Comparison of ENCODE assay signal across 9 mouse cellular contexts in the genomic region with DNA sequence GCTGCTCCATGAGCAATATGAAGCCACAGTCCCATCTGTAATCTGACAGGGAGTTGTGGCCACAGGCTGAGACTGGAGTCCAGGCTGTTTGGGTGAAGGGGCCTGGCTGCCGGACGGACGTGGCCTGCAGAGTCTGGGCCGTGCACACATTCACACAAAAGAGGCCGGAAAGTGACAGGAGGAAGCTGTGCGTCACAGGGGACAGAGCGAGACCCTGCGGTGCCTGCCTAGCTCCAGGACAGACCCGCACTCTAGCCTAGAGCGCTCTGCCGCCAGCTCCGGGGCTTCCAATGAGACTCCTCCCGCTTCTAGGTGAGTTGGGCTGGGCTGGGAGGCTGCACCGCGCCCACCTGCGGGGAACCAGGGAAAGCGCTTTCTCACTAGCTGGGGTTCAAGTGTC. TPM values are rescaled to one million over a fixed set of nuclear protein-coding genes. Genes with fewer than 3 reads are reported as not detected.
A peak's percentile ranks its signal among the peaks of the same experiment; 100 is the strongest.
DNase-seq lines count a peak whose midpoint lies in the region; ATAC-seq and TF ChIP-seq lines count a peak whose summit lies in the region.
"Had no signal": no experiment of that assay in that cellular context is flagged by ENCODE, and none has a peak within 500 bp of the region (broad histone marks: within the 10 kb centered on the region; RNA-seq: fewer than 3 reads in every experiment).

A gene (plus strand): TSS at position 195 of the 400 bp plus-strand sequence.

- 0 out of 2 replicates have a peak, but pooled peaks have one; percentile 5 for TF ChIP-seq CTCF in kidney, postnatal 0 days (IDR thresholded peaks at IDR 0.05; ENCODE audit: low read depth)

- H3K9me3 ChIP-seq in forebrain, embryonic 10.5 days = no peaks in the 10 kb centered on the region
- H3K9me3 ChIP-seq in heart, embryonic 15.5 days (replicated peaks) = no peaks in the 10 kb centered on the region
- H3K9me3 ChIP-seq in kidney, postnatal 0 days (replicated peaks; ENCODE audit: low read length) = no peaks in the 10 kb centered on the region
- H3K9me3 ChIP-seq in liver, embryonic 16.5 days (replicated peaks; ENCODE audit: control insufficient read depth, low read length) = no peaks in the 10 kb centered on the region
- H3K9me3 ChIP-seq in neural tube, embryonic 12.5 days = no peaks in the 10 kb centered on the region

- DNase-seq in frontal cortex, adult 2 months (ENCODE audit: extremely low spot score in 1 of 2, low spot score in 1 of 2) = no peak
- DNase-seq in frontal cortex, postnatal 10 days (ENCODE audit: low spot score in 2 of 2) = no peak
- peak; percentile 33 for DNase-seq in forebrain, embryonic 10.5 days (ENCODE audit: extremely low spot score, low spot score)
- peak; percentile 63 for DNase-seq in kidney, postnatal 0 days (ENCODE audit: low spot score)
- no peak for DNase-seq in c-Kit-positive CD71-positive TER-119-positive erythroid progenitor cells, embryonic 14.5 days (ENCODE audit: low spot score)

- H3K27ac ChIP-seq in forebrain, embryonic 10.5 days = peak within 1 kb of the TSS; percentile 72
- H3K27ac ChIP-seq in heart, embryonic 15.5 days = peak within 1 kb of the TSS; percentile 68
- H3K27ac ChIP-seq in kidney, postnatal 0 days = peak within 1 kb of the TSS; percentile 62
- H3K27ac ChIP-seq in liver, embryonic 16.5 days (ENCODE audit: low read length) = no peak within 1 kb of the TSS
- no peak within 1 kb of the TSS for H3K27ac ChIP-seq in neural tube, embryonic 12.5 days

- no peaks in the 10 kb centered on the region for H3K36me3 ChIP-seq in forebrain, embryonic 10.5 days (replicated peaks)
- H3K36me3 ChIP-seq in heart, embryonic 15.5 days = no peaks in the 10 kb centered on the region
- H3K36me3 ChIP-seq in kidney, postnatal 0 days (ENCODE audit: insufficient read depth, low read length) = no peaks in the 10 kb centered on the region
- H3K36me3 ChIP-seq in liver, embryonic 16.5 days (ENCODE audit: control insufficient read depth, insufficient read depth) = no peaks in the 10 kb centered on the region
- no peaks in the 10 kb centered on the region for H3K36me3 ChIP-seq in neural tube, embryonic 12.5 days

- H3K9ac ChIP-seq in heart, embryonic 15.5 days = peak within 1 kb of the TSS; percentile 50
- H3K9ac ChIP-seq in kidney, postnatal 0 days (ENCODE audit: low read depth, low read length) = peak within 1 kb of the TSS; percentile 50; the same call in 1 of the 2 replicates
- no peak within 1 kb of the TSS for H3K9ac ChIP-seq in liver, embryonic 16.5 days (ENCODE audit: low read depth, low read length)
- no peak within 1 kb of the TSS for H3K9ac ChIP-seq in neural tube, embryonic 12.5 days

- no peaks in the 10 kb centered on the region for H3K27me3 ChIP-seq in forebrain, embryonic 10.5 days (ENCODE audit: poor library complexity, severe bottlenecking)
- H3K27me3 ChIP-seq in heart, embryonic 15.5 days = no peaks in the 10 kb centered on the region; the same call in 1 of the 2 replicates
- no peaks in the 10 kb centered on the region for H3K27me3 ChIP-seq in kidney, postnatal 0 days (ENCODE audit: insufficient read depth, low read length)
- no peaks in the 10 kb centered on the region for H3K27me3 ChIP-seq in liver, embryonic 16.5 days (ENCODE audit: control insufficient read depth, insufficient read depth, low read depth, low read length)
- no peaks in the 10 kb centered on the region for H3K27me3 ChIP-seq in neural tube, embryonic 12.5 days (replicated peaks)

- H3K4me2 ChIP-seq in heart, embryonic 15.5 days = peak within 1 kb of the TSS; percentile 69
- H3K4me2 ChIP-seq in kidney, postnatal 0 days (ENCODE audit: low read length) = peak within 1 kb of the TSS; percentile 64
- H3K4me2 ChIP-seq in liver, embryonic 16.5 days (ENCODE audit: low read depth, low read length) = no peak within 1 kb of the TSS; the same call in 1 of the 2 replicates
- H3K4me2 ChIP-seq in neural tube, embryonic 12.5 days (replicated peaks) = peak within 1 kb of the TSS; percentile 54

- peak within 1 kb of the TSS; percentile 47 for H3K4me3 ChIP-seq in forebrain, embryonic 10.5 days
- peak within 1 kb of the TSS; percentile 49 for H3K4me3 ChIP-seq in heart, embryonic 15.5 days
- peak within 1 kb of the TSS; percentile 39 for H3K4me3 ChIP-seq in kidney, postnatal 0 days (replicated peaks; ENCODE audit: low read depth, low read length)
- H3K4me3 ChIP-seq in liver, embryonic 16.5 days (ENCODE audit: low read depth, low read length) = peak within 1 kb of the TSS; percentile 33; the same call in 1 of the 2 replicates
- H3K4me3 ChIP-seq in neural tube, embryonic 12.5 days = peak within 1 kb of the TSS; percentile 18

- ATAC-seq in heart, embryonic 15.5 days (replicated peaks; ENCODE audit: insufficient number of reproducible peaks, insufficient read depth, low FRiP score, low read depth) = peak; percentile 91
- ATAC-seq in kidney, postnatal 0 days (replicated peaks; ENCODE audit: low FRiP score, low read depth) = peak; percentile 79
- ATAC-seq in liver, embryonic 16.5 days (ENCODE audit: low read depth) = peak; percentile 70
- ATAC-seq in neural tube, embryonic 12.5 days (ENCODE audit: low FRiP score, low read depth) = peak; percentile 66

- peaks cover 10% of the 10 kb centered on the region for H3K4me1 ChIP-seq in forebrain, embryonic 10.5 days
- H3K4me1 ChIP-seq in heart, embryonic 15.5 days (replicated peaks) = peaks cover 12% of the 10 kb centered on the region; the same call in 1 of the 2 replicates
- H3K4me1 ChIP-seq in kidney, postnatal 0 days (replicated peaks; ENCODE audit: insufficient read depth, low read length) = 0 out of 2 replicates have a peak, but pooled peaks cover 5% of the 10 kb centered on the region
- no peaks in the 10 kb centered on the region for H3K4me1 ChIP-seq in liver, embryonic 16.5 days (ENCODE audit: control insufficient read depth, low read depth, low read length)
- H3K4me1 ChIP-seq in neural tube, embryonic 12.5 days = peaks cover 7% of the 10 kb centered on the region

- WGBS in forebrain, embryonic 10.5 days = 4% methylated on average over 17 of the region's 17 CpGs
- 3% methylated on average over 17 of the region's 17 CpGs for WGBS in heart, embryonic 15.5 days
- 2% methylated on average over 17 of the region's 17 CpGs for WGBS in kidney, postnatal 0 days
- WGBS in liver, embryonic 16.5 days (ENCODE audit: insufficient replicate concordance) = under 1% methylated on average over 17 of the region's 17 CpGs
- WGBS in neural tube, embryonic 12.5 days = 5% methylated on average over 17 of the region's 17 CpGs

RNA-seq across cellular contexts. Expression of the gene that starts here (rescaled TPM):
- 21.2 and 22.2 TPM in 2 replicates for polyA plus RNA-seq in frontal cortex, adult 2 months (2012; rRNA removed)
- polyA plus RNA-seq in forebrain, embryonic 10.5 days (2016; fragmentation: Nextera tagmentation; extraction: Ambion mirVana) = 4.1 and 4.8 TPM in 2 replicates
- polyA plus RNA-seq in heart, embryonic 15.5 days (2015; fragmentation: Nextera tagmentation; extraction: Ambion mirVana) = 15.2 and 17.7 TPM in 2 replicates
- 29.9 and 35.4 TPM in 2 replicates for polyA plus RNA-seq in kidney, postnatal 0 days (2015; fragmentation: Nextera tagmentation; extraction: Ambion mirVana)
- polyA plus RNA-seq in liver, embryonic 16.5 days (2015; fragmentation: Nextera tagmentation; extraction: Ambion mirVana) = 4.9 and 5.0 TPM in 2 replicates
- 9.0 and 9.9 TPM in 2 replicates for polyA plus RNA-seq in neural tube, embryonic 12.5 days (2016; fragmentation: Nextera tagmentation; extraction: Ambion mirVana)
- polyA plus RNA-seq: C2C12 had no signal

Comparison
In these comparisons a context has a peak if more than half of its experiments do, and no peak if none do; other contexts are left out.
1. DNase-seq: peak in forebrain, embryonic 10.5 days (single experiment) and kidney, postnatal 0 days (single experiment); none in frontal cortex, adult 2 months (0 of 2), frontal cortex, postnatal 10 days (0 of 2) and c-Kit-positive CD71-positive TER-119-positive erythroid progenitor cells, embryonic 14.5 days (single experiment).
2. H3K27ac ChIP-seq: peak in forebrain, embryonic 10.5 days (single experiment), heart, embryonic 15.5 days (single experiment) and kidney, postnatal 0 days (single experiment); none in liver, embryonic 16.5 days (single experiment) and neural tube, embryonic 12.5 days (single experiment).
3. H3K9ac ChIP-seq: peak in heart, embryonic 15.5 days (single experiment) and kidney, postnatal 0 days (single experiment); none in liver, embryonic 16.5 days (single experiment) and neural tube, embryonic 12.5 days (single experiment).
4. Peak in every context shown above with its lines, with median percentiles within 50 percentile points of each other: H3K4me3 ChIP-seq and ATAC-seq.